ENCODE assay signal across 20 mouse cellular contexts in genomic region chr10:93279062-93279461, GRCm38 (mm10).
"Had no signal": no experiment of that assay in that cellular context is flagged by ENCODE, and none has a peak within 500 bp of the region (broad histone marks: within the 10 kb centered on the region; RNA-seq: fewer than 3 reads in every experiment).

No protein-coding gene starts in this region.

- DNase-seq: kidney, adult 18-20 months; kidney, adult 9 months; kidney, postnatal 14 days; kidney, postnatal 4 days; liver, embryonic 13.5 days; lung, adult 2 months; lung, postnatal 14 days; lung, postnatal 4 days; midbrain, embryonic 14.5 days; right cerebral cortex, adult 18-20 months; right cerebral cortex, postnatal 25 days; spleen, adult 18-20 months; thymus, adult 2 months; thymus, postnatal 14 days; thymus, postnatal 4 days had no signal

- H3K27ac ChIP-seq: liver, embryonic 13.5 days; neural tube, embryonic 13.5 days; stomach, embryonic 15.5 days had no signal

- H3K9ac ChIP-seq: liver, embryonic 13.5 days; neural tube, embryonic 13.5 days; stomach, embryonic 15.5 days had no signal

- H3K9me3 ChIP-seq: liver, embryonic 13.5 days; neural tube, embryonic 13.5 days; stomach, embryonic 15.5 days had no signal

- H3K27me3 ChIP-seq: liver, embryonic 13.5 days; neural tube, embryonic 13.5 days; stomach, embryonic 15.5 days had no signal

- H3K4me3 ChIP-seq: left cerebral cortex, adult 2 months; liver, embryonic 13.5 days; myocyte; neural tube, embryonic 13.5 days; stomach, embryonic 15.5 days had no signal

- H3K36me3 ChIP-seq: liver, embryonic 13.5 days; neural tube, embryonic 13.5 days had no signal

- H3K4me2 ChIP-seq: liver, embryonic 13.5 days; midbrain, embryonic 11.5 days; neural tube, embryonic 13.5 days; stomach, embryonic 15.5 days had no signal
